Mouse (Mus musculus): Measurements from ENCODE around the gene Disc1. TPM values are rescaled to one million over a fixed set of nuclear protein-coding genes. Genes with fewer than 3 reads are reported as not detected.

Disc1 gene
- polyA plus RNA-seq, 1 experiment from 2014 or later = 2.1 TPM

- Histone ChIP-seq H3K27me3 (ENCODE audit: insufficient read depth, low read length) (0 out of 2 replicates have a peak, but pooled peaks cover 1% of the 10 kb centered on the region), H3K9me3 (ENCODE audit: low read length) (no peaks in the 10 kb centered on the region), H3K4me1 (ENCODE audit: insufficient read depth, low read length) (peaks cover 24% of the 10 kb centered on the region), H3K27ac (ENCODE audit: low read length) (no peak overlapping the region), H3K4me2 (replicated peaks; ENCODE audit: low read depth, low read length) (no peak overlapping the region), H3K4me3 (ENCODE audit: low read length) (no peak overlapping the region), H3K36me3 (ENCODE audit: insufficient read depth, low read length) (no peaks in the 10 kb centered on the region), H3K9ac (replicated peaks; ENCODE audit: low read length) (no peak overlapping the region)
- no peak for ATAC-seq (ENCODE audit: low FRiP score, low TSS enrichment)
- WGBS = 66% methylated on average over 6 of the region's 6 CpGs
These were observed 229.5 kb downstream of the Disc1 start for GRCm38 (mm10) chr8:125283542-125283941.

GRCm38 (mm10) chr8:125284875-125285274 is 230.9 kb downstream of the Disc1 start:
- no peak for ATAC-seq (ENCODE audit: low FRiP score, low TSS enrichment)
- H3K4me1 ChIP-seq (ENCODE audit: insufficient read depth, low read length) = peaks cover 27% of the 10 kb centered on the region
- 57% methylated on average over 4 of the region's 4 CpGs for WGBS
- H3K4me2 ChIP-seq (replicated peaks; ENCODE audit: low read depth, low read length) = no peak overlapping the region
- no peak overlapping the region for H3K9ac ChIP-seq (replicated peaks; ENCODE audit: low read length)
- H3K9me3 ChIP-seq (ENCODE audit: low read length) = no peaks in the 10 kb centered on the region
- no peaks in the 10 kb centered on the region for H3K27me3 ChIP-seq (ENCODE audit: insufficient read depth, low read length)
- H3K4me3 ChIP-seq (ENCODE audit: low read length) = no peak overlapping the region
- H3K27ac ChIP-seq (ENCODE audit: low read length) = no peak overlapping the region
- H3K36me3 ChIP-seq (ENCODE audit: insufficient read depth, low read length) = no peaks in the 10 kb centered on the region

- Histone ChIP-seq H3K9ac (replicated peaks; ENCODE audit: low read length) (no peak overlapping the region), H3K36me3 (ENCODE audit: insufficient read depth, low read length) (no peaks in the 10 kb centered on the region), H3K4me2 (replicated peaks; ENCODE audit: low read depth, low read length) (no peak overlapping the region), H3K9me3 (ENCODE audit: low read length) (no peaks in the 10 kb centered on the region), H3K27me3 (ENCODE audit: insufficient read depth, low read length) (no peaks in the 10 kb centered on the region), H3K4me1 (ENCODE audit: insufficient read depth, low read length) (peaks cover 27% of the 10 kb centered on the region), H3K4me3 (ENCODE audit: low read length) (no peak overlapping the region), H3K27ac (ENCODE audit: low read length) (no peak overlapping the region)
- 87% methylated on average over 8 of the region's 8 CpGs for WGBS
- ATAC-seq (ENCODE audit: low FRiP score, low TSS enrichment) = no peak
These were observed 231.4 kb downstream of the Disc1 start for GRCm38 (mm10) chr8:125285391-125285790.

DNA sequence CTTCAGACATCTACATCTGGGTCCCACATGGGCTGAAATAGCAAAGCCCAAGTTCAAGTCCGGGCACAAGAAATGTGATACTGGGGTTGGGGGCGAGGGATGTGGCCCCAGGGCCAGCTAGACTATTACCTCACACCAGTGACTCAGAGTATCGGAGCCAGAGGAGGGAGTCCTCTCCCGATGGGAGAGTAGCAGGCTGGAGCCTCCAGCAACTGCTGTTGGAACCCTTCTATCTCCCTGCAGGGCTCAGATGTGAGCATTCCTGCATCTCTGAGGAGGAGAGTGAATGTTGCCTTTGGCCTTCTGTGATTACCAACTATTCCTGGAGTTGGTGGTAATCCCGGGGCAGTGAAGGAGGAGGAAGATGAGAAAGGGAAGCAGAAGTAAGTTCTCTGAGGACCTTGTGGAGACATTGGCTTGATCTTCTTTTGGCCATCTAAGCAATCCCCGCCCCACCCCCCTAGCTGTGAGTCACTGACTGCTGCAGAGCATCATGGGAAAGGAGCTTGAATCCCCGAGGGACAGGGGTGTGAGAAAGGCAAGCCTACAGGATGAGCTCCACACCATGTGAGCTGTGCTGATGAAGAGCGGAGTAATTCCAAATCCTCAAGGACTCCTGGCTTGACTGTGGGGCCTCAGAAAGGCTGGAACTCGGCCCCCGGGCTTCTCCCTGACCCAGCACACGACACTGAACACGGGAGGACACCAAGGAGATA is 232.1 kb downstream of the Disc1 start:
- H3K27me3 ChIP-seq (ENCODE audit: insufficient read depth, low read length) = no peaks in the 10 kb centered on the region
- H3K4me3 ChIP-seq (ENCODE audit: low read length) = no peak overlapping the region
- WGBS = 65% methylated on average over 12 of the region's 12 CpGs
- H3K4me1 ChIP-seq (ENCODE audit: insufficient read depth, low read length) = peaks cover 32% of the 10 kb centered on the region
- no peak for ATAC-seq (ENCODE audit: low FRiP score, low TSS enrichment)
- H3K36me3 ChIP-seq (ENCODE audit: insufficient read depth, low read length) = no peaks in the 10 kb centered on the region
- peak overlapping the region; percentile 13 for H3K27ac ChIP-seq (ENCODE audit: low read length)
- no peak overlapping the region for H3K4me2 ChIP-seq (replicated peaks; ENCODE audit: low read depth, low read length)
- no peaks in the 10 kb centered on the region for H3K9me3 ChIP-seq (ENCODE audit: low read length)
- 0 out of 2 replicates have a peak overlapping the region, but pooled peaks have one; percentile 29 for H3K9ac ChIP-seq (replicated peaks; ENCODE audit: low read length)

DNA sequence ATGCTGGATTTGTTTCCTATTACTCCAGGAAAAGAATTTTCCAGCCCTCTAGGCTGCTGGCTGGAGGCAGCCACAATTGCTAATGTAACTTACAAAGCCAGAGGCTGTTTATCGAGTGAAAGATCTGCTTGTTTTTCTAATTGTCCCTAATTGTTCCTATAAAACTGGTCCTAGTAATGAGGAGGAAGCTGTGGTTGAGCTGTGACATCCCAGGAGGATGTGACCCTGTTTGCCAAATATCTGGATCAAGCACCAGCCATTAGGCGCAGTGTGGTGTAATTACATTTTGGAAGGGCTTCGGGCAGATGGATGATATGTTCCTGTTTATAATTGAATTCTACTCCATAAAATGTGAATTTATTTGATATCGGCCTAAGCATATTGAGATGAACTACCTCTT is 233.3 kb downstream of the Disc1 start:
- H3K4me2 ChIP-seq (replicated peaks; ENCODE audit: low read depth, low read length) = no peak overlapping the region
- H3K4me3 ChIP-seq (ENCODE audit: low read length) = no peak overlapping the region
- H3K9me3 ChIP-seq (ENCODE audit: low read length) = no peaks in the 10 kb centered on the region
- ATAC-seq (ENCODE audit: low FRiP score, low TSS enrichment) = no peak
- peak overlapping the region; percentile 13 for H3K27ac ChIP-seq (ENCODE audit: low read length)
- H3K36me3 ChIP-seq (ENCODE audit: insufficient read depth, low read length) = no peaks in the 10 kb centered on the region
- peaks cover 32% of the 10 kb centered on the region for H3K4me1 ChIP-seq (ENCODE audit: insufficient read depth, low read length)
- WGBS = 75% methylated on average over 4 of the region's 4 CpGs
- H3K27me3 ChIP-seq (ENCODE audit: insufficient read depth, low read length) = no peaks in the 10 kb centered on the region
- H3K9ac ChIP-seq (replicated peaks; ENCODE audit: low read length) = no peak overlapping the region

DNA sequence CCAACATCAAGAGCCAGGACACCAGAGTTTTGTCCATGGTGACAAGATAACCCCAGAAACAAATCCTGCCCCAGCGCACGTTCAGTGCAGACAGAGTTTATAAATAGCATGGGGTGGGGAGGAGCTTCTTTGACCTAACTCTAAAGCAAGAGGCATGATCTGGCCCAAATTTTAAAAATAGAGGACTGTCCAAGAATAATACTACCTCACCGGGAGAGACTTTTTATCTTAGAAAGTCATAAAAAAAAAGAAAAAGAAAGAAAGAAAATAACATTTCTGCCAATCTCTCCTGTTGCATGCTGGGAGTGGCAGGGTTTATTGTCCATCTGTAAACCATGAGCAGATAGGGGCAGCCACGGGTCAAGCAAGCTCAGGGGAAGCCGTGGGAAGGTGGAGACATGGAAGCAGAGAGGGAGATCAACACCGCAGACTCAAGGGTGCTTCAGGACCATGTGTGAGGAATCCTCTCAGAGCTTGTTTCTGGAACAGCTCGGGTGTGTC is 233.9 kb downstream of the Disc1 start:
- no peak overlapping the region for H3K4me3 ChIP-seq (ENCODE audit: low read length)
- 42% methylated on average over 7 of the region's 7 CpGs for WGBS
- no peak for ATAC-seq (ENCODE audit: low FRiP score, low TSS enrichment)
- peaks cover 26% of the 10 kb centered on the region for H3K4me1 ChIP-seq (ENCODE audit: insufficient read depth, low read length)
- H3K36me3 ChIP-seq (ENCODE audit: insufficient read depth, low read length) = no peaks in the 10 kb centered on the region
- H3K27ac ChIP-seq (ENCODE audit: low read length) = peak overlapping the region; percentile 72
- H3K9me3 ChIP-seq (ENCODE audit: low read length) = no peaks in the 10 kb centered on the region
- no peaks in the 10 kb centered on the region for H3K27me3 ChIP-seq (ENCODE audit: insufficient read depth, low read length)
- H3K9ac ChIP-seq (replicated peaks; ENCODE audit: low read length) = no peak overlapping the region
- H3K4me2 ChIP-seq (replicated peaks; ENCODE audit: low read depth, low read length) = no peak overlapping the region

- Histone ChIP-seq H3K9me3 (ENCODE audit: low read length) (no peaks in the 10 kb centered on the region), H3K4me3 (ENCODE audit: low read length) (no peak overlapping the region), H3K9ac (replicated peaks; ENCODE audit: low read length) (no peak overlapping the region), H3K4me1 (ENCODE audit: insufficient read depth, low read length) (peaks cover 26% of the 10 kb centered on the region), H3K4me2 (replicated peaks; ENCODE audit: low read depth, low read length) (no peak overlapping the region), H3K36me3 (ENCODE audit: insufficient read depth, low read length) (no peaks in the 10 kb centered on the region), H3K27me3 (ENCODE audit: insufficient read depth, low read length) (no peaks in the 10 kb centered on the region), H3K27ac (ENCODE audit: low read length) (peak overlapping the region; percentile 84)
- ATAC-seq (ENCODE audit: low FRiP score, low TSS enrichment) = peak; percentile 47; the same call in 1 of the 2 replicates
- 46% methylated on average over 10 of the region's 10 CpGs for WGBS
These were observed 237.5 kb downstream of the Disc1 start for GRCm38 (mm10) chr8:125291506-125291905.

DNA sequence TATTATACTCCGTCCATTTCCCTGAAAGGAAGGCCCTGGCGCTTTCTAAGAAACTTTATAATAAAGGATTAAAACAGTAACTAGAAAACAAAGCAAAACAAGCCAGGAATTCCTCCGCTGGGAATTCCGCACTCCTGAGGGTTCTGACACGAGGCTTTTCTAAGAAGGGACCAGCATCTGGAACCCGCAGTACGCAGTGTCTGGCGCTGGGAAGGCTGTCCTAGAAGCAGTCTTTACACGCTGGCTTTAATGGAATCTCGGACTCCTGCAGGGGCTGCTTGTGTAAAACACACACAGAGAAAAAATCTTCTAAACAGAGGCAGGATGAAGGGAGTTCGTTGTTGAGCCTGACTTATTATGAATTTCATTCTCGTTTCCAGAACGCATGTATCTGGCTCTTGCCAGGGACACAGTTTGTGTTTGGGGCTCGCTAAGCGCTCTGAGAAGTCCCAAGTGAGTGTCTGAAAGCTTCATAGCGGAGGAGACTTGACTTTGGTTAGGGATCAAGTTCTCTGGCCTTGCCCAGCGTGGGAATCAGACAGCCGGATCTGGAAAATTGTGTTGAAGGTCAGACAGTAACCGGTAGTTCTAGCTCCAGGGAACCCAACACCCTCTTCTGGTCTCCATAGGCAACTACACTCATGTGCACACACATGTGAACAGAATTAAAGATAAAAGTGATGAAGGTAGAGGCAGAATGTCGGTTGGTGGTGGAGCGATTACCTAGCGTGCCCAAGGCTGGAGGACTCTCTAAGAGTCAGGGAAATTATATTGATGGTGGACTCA is 238.1 kb downstream of the Disc1 start:
- no peak for ATAC-seq (ENCODE audit: low FRiP score, low TSS enrichment)
- Histone ChIP-seq H3K36me3 (ENCODE audit: insufficient read depth, low read length) (no peaks in the 10 kb centered on the region), H3K4me1 (ENCODE audit: insufficient read depth, low read length) (peaks cover 23% of the 10 kb centered on the region), H3K27me3 (ENCODE audit: insufficient read depth, low read length) (no peaks in the 10 kb centered on the region), H3K4me2 (replicated peaks; ENCODE audit: low read depth, low read length) (no peak overlapping the region), H3K9ac (replicated peaks; ENCODE audit: low read length) (no peak overlapping the region), H3K27ac (ENCODE audit: low read length) (peak overlapping the region; percentile 84), H3K4me3 (ENCODE audit: low read length) (no peak overlapping the region), H3K9me3 (ENCODE audit: low read length) (no peaks in the 10 kb centered on the region)
- 74% methylated on average over 22 of the region's 22 CpGs for WGBS

GRCm38 (mm10) chr8:125292933-125293591 is 239.1 kb downstream of the Disc1 start:
- ATAC-seq (ENCODE audit: low FRiP score, low TSS enrichment) = peak; percentile 65; the same call in 1 of the 2 replicates
- Histone ChIP-seq H3K27ac (ENCODE audit: low read length) (peak overlapping the region; percentile 84), H3K36me3 (ENCODE audit: insufficient read depth, low read length) (no peaks in the 10 kb centered on the region), H3K27me3 (ENCODE audit: insufficient read depth, low read length) (no peaks in the 10 kb centered on the region), H3K4me1 (ENCODE audit: insufficient read depth, low read length) (peaks cover 23% of the 10 kb centered on the region), H3K9ac (replicated peaks; ENCODE audit: low read length) (no peak overlapping the region), H3K4me3 (ENCODE audit: low read length) (no peak overlapping the region), H3K9me3 (ENCODE audit: low read length) (no peaks in the 10 kb centered on the region), H3K4me2 (replicated peaks; ENCODE audit: low read depth, low read length) (no peak overlapping the region)
- 53% methylated on average over 8 of the region's 8 CpGs for WGBS

Measured in kidney, embryonic 16.5 days (tissue).